Comparison of ENCODE assay signal across 22 mouse cellular contexts in genomic region chr9:122271866-122272265, GRCm38 (mm10). TPM values are rescaled to one million over a fixed set of nuclear protein-coding genes. Genes with fewer than 3 reads are reported as not detected.
DNase-seq lines count a peak whose midpoint lies in the region; ATAC-seq and TF ChIP-seq lines count a peak whose summit lies in the region.
"Had no signal": no experiment of that assay in that cellular context is flagged by ENCODE, and none has a peak within 500 bp of the region (broad histone marks: within the 10 kb centered on the region; RNA-seq: fewer than 3 reads in every experiment).

No protein-coding gene starts in this region.

- peaks cover 8% of the 10 kb centered on the region; the same call in 1 of the 2 replicates for H3K4me1 ChIP-seq in intestine, embryonic 16.5 days (ENCODE audit: control insufficient read depth, insufficient read depth, low read length)
- no peaks in the 10 kb centered on the region for H3K4me1 ChIP-seq in intestine, embryonic 15.5 days (replicated peaks)
- H3K4me1 ChIP-seq: embryonic facial prominence, embryonic 12.5 days; liver, embryonic 13.5 days; midbrain, embryonic 12.5 days had no signal

- H3K4me3 ChIP-seq in intestine, embryonic 16.5 days (ENCODE audit: low read length), result no peak overlapping the region
- no peak overlapping the region for H3K4me3 ChIP-seq in intestine, embryonic 15.5 days (replicated peaks)
- H3K4me3 ChIP-seq in left cerebral cortex, adult 2 months, result no peak overlapping the region
- H3K4me3 ChIP-seq: embryonic facial prominence, embryonic 12.5 days; forebrain, embryonic 13.5 days; layer of hippocampus, adult 2 months; liver, embryonic 13.5 days; midbrain, embryonic 12.5 days had no signal

- no peaks in the 10 kb centered on the region for H3K9me3 ChIP-seq in intestine, embryonic 16.5 days (ENCODE audit: control insufficient read depth, low read length)
- H3K9me3 ChIP-seq in intestine, embryonic 15.5 days, result no peaks in the 10 kb centered on the region
- H3K9me3 ChIP-seq: embryonic facial prominence, embryonic 12.5 days; forebrain, embryonic 13.5 days; liver, embryonic 13.5 days; midbrain, embryonic 12.5 days had no signal

- no peaks in the 10 kb centered on the region for H3K27me3 ChIP-seq in intestine, embryonic 16.5 days (replicated peaks; ENCODE audit: control insufficient read depth, insufficient read depth, low read length)
- H3K27me3 ChIP-seq in intestine, embryonic 15.5 days (replicated peaks), result no peaks in the 10 kb centered on the region
- H3K27me3 ChIP-seq: embryonic facial prominence, embryonic 12.5 days; forebrain, embryonic 13.5 days; liver, embryonic 13.5 days; midbrain, embryonic 12.5 days had no signal

- intact Hi-C loops in left cerebral cortex, adult 2 months (cut with DNase I), result no loop called here

- H3K36me3 ChIP-seq in intestine, embryonic 16.5 days (ENCODE audit: control insufficient read depth, insufficient read depth, low read length), result peaks cover 4% of the 10 kb centered on the region; the same call in 1 of the 2 replicates
- peaks cover 5% of the 10 kb centered on the region; the same call in 1 of the 2 replicates for H3K36me3 ChIP-seq in intestine, embryonic 15.5 days
- H3K36me3 ChIP-seq: liver, embryonic 13.5 days had no signal

- no peak overlapping the region for H3K4me2 ChIP-seq in intestine, embryonic 16.5 days (ENCODE audit: low read depth, low read length)
- H3K4me2 ChIP-seq in intestine, embryonic 15.5 days (replicated peaks), result no peak overlapping the region
- H3K4me2 ChIP-seq: embryonic facial prominence, embryonic 12.5 days; forebrain, embryonic 13.5 days; hindbrain, embryonic 14.5 days; liver, embryonic 13.5 days; midbrain, embryonic 12.5 days had no signal

- TF ChIP-seq CTCF in left cerebral cortex, adult 2 months (IDR thresholded peaks at IDR 0.05), result no peak

- no peak for ATAC-seq in intestine, embryonic 16.5 days
- no peak for ATAC-seq in intestine, embryonic 15.5 days
- peak; percentile 69 for ATAC-seq in inflammation-experienced regulatory T-cells, adult 6 months
- ATAC-seq: forebrain, embryonic 13.5 days had no signal

- H3K27ac ChIP-seq in intestine, embryonic 16.5 days (ENCODE audit: low read length), result 0 out of 2 replicates have a peak overlapping the region, but pooled peaks have one; percentile 41
- no peak overlapping the region for H3K27ac ChIP-seq in intestine, embryonic 15.5 days
- no peak overlapping the region for H3K27ac ChIP-seq in left cerebral cortex, adult 2 months
- H3K27ac ChIP-seq: embryonic facial prominence, embryonic 12.5 days; forebrain, embryonic 13.5 days; hindbrain, embryonic 14.5 days; layer of hippocampus, adult 2 months; liver, embryonic 13.5 days; midbrain, embryonic 12.5 days; stomach, postnatal 0 days had no signal

- no peak overlapping the region for H3K9ac ChIP-seq in intestine, embryonic 16.5 days (ENCODE audit: low read depth, low read length)
- H3K9ac ChIP-seq in intestine, embryonic 15.5 days, result no peak overlapping the region
- H3K9ac ChIP-seq: embryonic facial prominence, embryonic 12.5 days; forebrain, embryonic 13.5 days; hindbrain, embryonic 14.5 days; liver, embryonic 13.5 days; midbrain, embryonic 12.5 days had no signal

- DNase-seq in thymus, postnatal 10 days (ENCODE audit: low spot score in 2 of 2), result peak; percentile 29 to 33
- DNase-seq in left cerebral cortex, adult 2 months (ENCODE audit: extremely low spot score in 1 of 2, low spot score in 2 of 2), result no peak
- no peak for DNase-seq in lung, postnatal 10 days
- no peak for DNase-seq in layer of hippocampus, postnatal 10 days (ENCODE audit: low spot score in 2 of 2)
- DNase-seq in natural killer cell, adult 2 months (ENCODE audit: low spot score in 2 of 2), result no peak
- DNase-seq: cerebellum, adult 11-12 months; cerebellum, postnatal 25 days; heart, postnatal 36 days; kidney, adult 11 months; kidney, postnatal 10 days; layer of hippocampus, postnatal 36 days; liver, embryonic 13.5 days; lung, adult 2 months had no signal

- WGBS in intestine, embryonic 16.5 days, result 72% methylated on average over 4 of the region's 4 CpGs
- 74% methylated on average over 4 of the region's 4 CpGs for WGBS in intestine, embryonic 15.5 days

RNA-seq across cellular contexts. Expression of gene Ano10, which starts 22.4 kb away (rescaled TPM):
- 37.9 and 39.7 TPM in 2 replicates for polyA plus RNA-seq in intestine, embryonic 16.5 days (2015; fragmentation: Nextera tagmentation; extraction: Ambion mirVana)
- polyA plus RNA-seq in intestine, embryonic 15.5 days (2015; fragmentation: Nextera tagmentation; extraction: Ambion mirVana), result 33.1 and 36.5 TPM in 2 replicates
- polyA plus RNA-seq in inflammation-experienced regulatory T-cells, adult 6 months (2017; shearing (Covaris generic)), result 10 to 100 TPM; 13.5 to 24.3 (median 19.2) TPM
- total RNA-seq in left cerebral cortex, adult 2 months (2021), result 10 to 100 TPM; 25.8 to 27.4 TPM
- total RNA-seq in layer of hippocampus, postnatal 10 days (2021), result 10 to 100 TPM; 30.6 to 35.2 TPM

Comparison
In these comparisons a context has a peak if more than half of its experiments do, and no peak if none do; other contexts are left out.
1. DNase-seq: peak in thymus, postnatal 10 days (2 of 2); none in left cerebral cortex, adult 2 months (0 of 2), lung, postnatal 10 days (single experiment), layer of hippocampus, postnatal 10 days (0 of 2) and natural killer cell, adult 2 months (0 of 2).